Mouse (Mus musculus) urinary bladder, postnatal 4 days (tissue): ENCODE data around the gene Txn2.

ENCODE experiments used
- DNase-seq, 2 experiments: peaks; one replicate each; pipeline ENCODE4 v3.0.0; 2021 to 2022; ENCODE audit warnings: low spot score in 2 of 2

The Txn2 gene

GRCm38 (mm10) chr15:77934326-77934725, 5.5 kb upstream of the Txn2 start:
- DNase-seq: no peak

- DNase-seq: peak; percentile 92 to 99
Observed at GRCm38 (mm10) chr15:77933770-77934169, 5.0 kb upstream of the Txn2 start.

- no peak for DNase-seq
Observed at GRCm38 (mm10) chr15:77933222-77933621, 4.4 kb upstream of the Txn2 start.

GRCm38 (mm10) chr15:77931689-77932016, 2.8 kb upstream of the Txn2 start:
- no peak for DNase-seq

- DNase-seq: no peak
Observed at GRCm38 (mm10) chr15:77930986-77931688, 2.3 kb upstream of the Txn2 start.

- DNase-seq: no peak
Observed at GRCm38 (mm10) chr15:77929804-77930203, 998 bp upstream of the Txn2 start.

- DNase-seq: no peak
Observed at GRCm38 (mm10) chr15:77928091-77928490, 715 bp downstream of the Txn2 start.

GRCm38 (mm10) chr15:77926921-77927320, 1.9 kb downstream of the Txn2 start:
- DNase-seq: no peak

GRCm38 (mm10) chr15:77925195-77925594, 3.6 kb downstream of the Txn2 start:
- no peak for DNase-seq

GRCm38 (mm10) chr15:77923267-77924035, 5.4 kb downstream of the Txn2 start:
- no peak for DNase-seq

- no peak for DNase-seq
Observed at GRCm38 (mm10) chr15:77922710-77923109, 6.1 kb downstream of the Txn2 start.

- DNase-seq: no peak
Observed at GRCm38 (mm10) chr15:77921636-77922035, 7.2 kb downstream of the Txn2 start.

GRCm38 (mm10) chr15:77920511-77921462, 8.0 kb downstream of the Txn2 start:
- no peak for DNase-seq

GRCm38 (mm10) chr15:77919441-77919840, 9.4 kb downstream of the Txn2 start:
- DNase-seq: no peak

- peak; percentile 85 to 94 for DNase-seq
Observed at GRCm38 (mm10) chr15:77916851-77917544, 11.8 kb downstream of the Txn2 start.

- DNase-seq: no peak
Observed at GRCm38 (mm10) chr15:77915287-77915686, 13.5 kb downstream of the Txn2 start.

GRCm38 (mm10) chr15:77914507-77914906, 14.3 kb downstream of the Txn2 start:
- no peak for DNase-seq

- DNase-seq: no peak
Observed at GRCm38 (mm10) chr15:77913054-77913453, 15.8 kb downstream of the Txn2 start.

GRCm38 (mm10) chr15:77912585-77912984, 16.2 kb downstream of the Txn2 start:
- DNase-seq: no peak

- no peak for DNase-seq
Observed at GRCm38 (mm10) chr15:77912048-77912447, 16.8 kb downstream of the Txn2 start.

- DNase-seq: no peak
Observed at GRCm38 (mm10) chr15:77911065-77911464, 17.7 kb downstream of the Txn2 start.
